Mouse (Mus musculus) urinary bladder, postnatal 36 days (tissue): ENCODE measurements at regions not wholly inside any gene's neighbourhood (a gene's known extent, or its start where the extent isn't known, plus 50 kb on each side); places are given as distances from the start of the nearest gene placed in this dataset.
A peak's percentile ranks its signal among the peaks of the same experiment; 100 is the strongest.

ENCODE experiments used
- DNase-seq, 2 experiments: peaks; one replicate each; pipeline ENCODE4 v3.0.0; 2022; ENCODE audit warnings: low spot score in 2 of 2, mixed read lengths in 1 of 2

- DNase-seq = no peak
Measured at GRCm38 (mm10) chr6:141027787-141028186, 221.3 kb upstream of the Pde3a start.

- DNase-seq = no peak
Measured at GRCm38 (mm10) chr6:141034824-141035223, 214.2 kb upstream of the Pde3a start.

GRCm38 (mm10) chr6:141041358-141041757, 207.7 kb upstream of the Pde3a start:
- DNase-seq = peak in 1 of 2 experiments; percentile 34

- peak; percentile 26 to 57 for DNase-seq
Measured at GRCm38 (mm10) chr6:141041781-141042625, 207.1 kb upstream of the Pde3a start.

GRCm38 (mm10) chr6:141048271-141048670, 200.8 kb upstream of the Pde3a start:
- DNase-seq = no peak

- DNase-seq = no peak
Measured at GRCm38 (mm10) chr6:141050038-141050684, 198.9 kb upstream of the Pde3a start.

GRCm38 (mm10) chr6:141054026-141054425, 195.0 kb upstream of the Pde3a start:
- no peak for DNase-seq

- DNase-seq = no peak
Measured at GRCm38 (mm10) chr6:141059250-141059916, 189.7 kb upstream of the Pde3a start.

- no peak for DNase-seq
Measured at GRCm38 (mm10) chr6:141065724-141066123, 183.3 kb upstream of the Pde3a start.

GRCm38 (mm10) chr6:141068861-141069467, 180.1 kb upstream of the Pde3a start:
- no peak for DNase-seq

GRCm38 (mm10) chr6:141069896-141070295, 179.2 kb upstream of the Pde3a start:
- DNase-seq = no peak

GRCm38 (mm10) chr6:141071507-141071906, 177.6 kb upstream of the Pde3a start:
- no peak for DNase-seq

- DNase-seq = no peak
Measured at GRCm38 (mm10) chr6:141091076-141091780, 157.8 kb upstream of the Pde3a start.

GRCm38 (mm10) chr6:141091781-141092140, 157.3 kb upstream of the Pde3a start:
- DNase-seq = no peak

GRCm38 (mm10) chr6:141097338-141098122, 151.5 kb upstream of the Pde3a start:
- DNase-seq = no peak

- no peak for DNase-seq
Measured at GRCm38 (mm10) chr6:141118287-141118686, 130.8 kb upstream of the Pde3a start.

GRCm38 (mm10) chr6:141126614-141127396, 122.3 kb upstream of the Pde3a start:
- no peak for DNase-seq

GRCm38 (mm10) chr6:141129596-141129995, 119.5 kb upstream of the Pde3a start:
- DNase-seq = no peak

GRCm38 (mm10) chr6:141134176-141134575, 114.9 kb upstream of the Pde3a start:
- DNase-seq = no peak
